Mouse (Mus musculus): ENCODE measurements around the gene Cdca7. TPM values are rescaled to one million over a fixed set of nuclear protein-coding genes. Genes with fewer than 3 reads are reported as not detected.

Gene Cdca7
- total RNA-seq, 2 experiments from 2014 or later, result 0.52 to 0.84 TPM

Other genes starting within 250 kb of the Cdca7 start
- gene Map3k20, start 190.5 kb upstream of the Cdca7 start, total RNA-seq (2021), result 100 to 1,000 TPM; 297 to 321 TPM